Mouse (Mus musculus) heart, embryonic 10.5 days (tissue): ENCODE results near the gene Ppib. TPM values are rescaled to one million over a fixed set of nuclear protein-coding genes. Genes with fewer than 3 reads are reported as not detected.

Source experiments
- DNase-seq: peaks from one replicate; pipeline ENCODE4 v3.0.0-alpha.2; 2017; ENCODE audit warnings: low spot score
- H3K27ac ChIP-seq: fragments of 300-500 bp; sonication (generic); 2 replicates; pipeline ENCODE4 v1.5.1; 2016; ENCODE audit warnings: mild to moderate bottlenecking
- H3K27me3 ChIP-seq: fragments of 300-500 bp; sonication (generic); 2 replicates; pipeline ENCODE4 v1.6.1; 2016; ENCODE audit warnings: mild to moderate bottlenecking; ENCODE audit not compliant: poor library complexity, insufficient read depth, severe bottlenecking
- H3K36me3 ChIP-seq: fragments of 300-500 bp; sonication (generic); 2 replicates; pipeline ENCODE4 v1.6.1; 2016; ENCODE audit warnings: mild to moderate bottlenecking, moderate library complexity
- H3K4me1 ChIP-seq: fragments of 300-500 bp; sonication (generic); 2 replicates; pipeline ENCODE4 v1.6.1; 2016; ENCODE audit warnings: mild to moderate bottlenecking
- H3K4me3 ChIP-seq: fragments of 300-500 bp; sonication (generic); 2 replicates; pipeline ENCODE4 v1.5.1; 2016; ENCODE audit warnings: mild to moderate bottlenecking, moderate library complexity
- H3K9me3 ChIP-seq: fragments of 300-500 bp; sonication (generic); 2 replicates; pipeline ENCODE4 v1.6.1; 2016; ENCODE audit warnings: mild to moderate bottlenecking, moderate library complexity
- WGBS: fragments of 180-500 bp; shearing (Covaris S2); methylation state at CpG from one replicate; pipeline ENCODE4 v1.1.7; 2016; 5-methylcytosine and 5-hydroxymethylcytosine counted together
- polyA plus RNA-seq: library from polyadenylated mRNA; unstranded; fragments of >200 nt; fragmentation: Nextera tagmentation; extraction: Ambion mirVana; gene quantifications from 2 replicates; pipeline ENCODE4 v1.2.1, GENCODE M21; 2016

Gene Ppib
- polyA plus RNA-seq, 1 experiment from 2014 or later: 551 TPM

DNA sequence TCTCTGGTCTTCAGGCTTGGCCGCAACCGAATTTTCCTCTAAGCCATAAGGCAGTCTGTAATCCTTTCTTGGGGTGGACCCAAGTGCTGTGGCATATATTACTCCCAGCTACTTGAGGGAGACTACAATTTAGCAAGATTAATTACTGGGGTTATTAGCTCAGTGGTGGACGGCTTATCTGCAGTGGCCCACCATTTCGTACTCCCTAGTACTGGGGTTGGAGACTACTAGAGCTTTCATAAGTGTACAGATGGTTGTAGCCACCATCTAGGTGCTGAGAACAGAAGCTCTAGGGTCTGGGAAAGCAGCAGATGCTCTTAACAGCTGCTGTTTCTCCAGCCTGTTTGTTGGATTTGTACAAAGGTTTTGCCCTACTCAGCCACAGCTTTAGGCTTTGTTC is 964 bp downstream of the Ppib start:
- WGBS: 38% methylated on average over 4 of the region's 4 CpGs
- no peaks in the 10 kb centered on the region for H3K9me3 ChIP-seq
- H3K27ac ChIP-seq: peak overlapping the region; percentile 93
- H3K4me3 ChIP-seq: peak overlapping the region; percentile 85
- H3K36me3 ChIP-seq: peaks cover 37% of the 10 kb centered on the region
- no peak for DNase-seq
- H3K4me1 ChIP-seq: peaks cover 23% of the 10 kb centered on the region
- H3K27me3 ChIP-seq: no peaks in the 10 kb centered on the region

DNA sequence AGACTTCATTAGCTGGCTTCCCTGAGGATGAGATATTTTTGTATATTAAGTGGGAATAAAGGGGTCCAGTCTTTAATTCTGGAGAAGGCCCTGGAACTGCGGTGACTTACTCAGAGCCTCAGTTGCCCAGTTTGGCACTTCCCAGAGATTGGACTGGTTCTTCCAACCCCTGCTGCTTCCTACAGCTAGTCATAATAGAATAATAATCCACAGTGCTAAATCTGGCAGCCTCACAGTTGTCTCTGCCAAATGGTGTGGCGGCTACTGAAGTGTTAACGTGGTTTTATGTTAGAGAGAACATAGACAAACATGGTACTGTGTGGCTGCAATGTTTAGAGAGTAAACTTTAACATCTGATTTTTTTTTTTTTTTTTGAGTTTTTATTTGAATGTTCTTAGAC is 1.6 kb downstream of the Ppib start:
- H3K27me3 ChIP-seq: peaks cover 3% of the 10 kb centered on the region; the same call in 1 of the 2 replicates
- H3K36me3 ChIP-seq: peaks cover 44% of the 10 kb centered on the region
- H3K4me1 ChIP-seq: peaks cover 23% of the 10 kb centered on the region
- no peak for DNase-seq
- WGBS: 100% methylated on average over 3 of the region's 3 CpGs
- no peaks in the 10 kb centered on the region for H3K9me3 ChIP-seq
- peak overlapping the region; percentile 85 for H3K4me3 ChIP-seq
- peak overlapping the region; percentile 93 for H3K27ac ChIP-seq

DNA sequence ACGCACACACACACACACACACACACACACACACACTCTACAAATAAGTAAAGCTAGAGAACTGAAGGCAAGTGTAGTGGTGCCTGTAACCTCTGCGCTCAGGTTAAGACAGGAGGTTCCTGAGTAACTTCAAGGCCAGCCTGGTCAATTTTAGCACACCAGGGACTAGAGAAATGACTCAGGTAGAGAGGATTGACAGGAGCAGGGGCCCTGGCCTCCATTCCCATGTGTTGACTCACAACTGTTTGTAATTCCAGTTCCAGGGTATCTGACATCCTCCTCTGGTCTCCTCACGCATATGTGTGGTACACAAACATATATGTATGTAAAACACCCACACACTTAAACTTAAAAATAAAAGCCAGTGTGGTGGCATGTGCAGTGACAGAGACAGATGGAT is 3.4 kb downstream of the Ppib start:
- Histone ChIP-seq H3K4me1 (peaks cover 34% of the 10 kb centered on the region), H3K36me3 (peaks cover 54% of the 10 kb centered on the region), H3K27me3 (peaks cover 21% of the 10 kb centered on the region), H3K9me3 (no peaks in the 10 kb centered on the region), H3K4me3 (no peak overlapping the region), H3K27ac (no peak overlapping the region)
- DNase-seq: no peak
- 95% methylated on average over 3 of the region's 3 CpGs for WGBS

DNA sequence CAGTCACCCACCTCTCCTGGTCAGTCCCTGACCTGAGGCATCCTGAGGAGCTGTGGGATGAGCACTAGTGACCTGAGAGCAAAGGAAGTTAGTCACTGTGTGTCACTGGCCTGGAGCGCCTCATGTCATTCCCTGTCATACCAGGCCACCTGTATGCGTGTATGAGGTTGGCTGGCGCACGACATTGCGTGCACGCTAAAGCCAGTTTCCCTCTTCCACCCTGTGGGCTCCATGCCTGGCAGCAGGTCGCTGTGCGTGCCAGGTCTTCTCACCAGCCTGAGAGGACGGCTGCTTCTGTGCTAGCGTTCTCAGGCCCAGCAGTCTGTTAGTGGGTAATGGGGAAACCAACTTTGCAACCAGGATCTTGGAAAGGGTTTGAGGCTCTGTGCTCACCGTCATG is 4.3 kb downstream of the Ppib start:
- WGBS: 96% methylated on average over 11 of the region's 11 CpGs
- peaks cover 54% of the 10 kb centered on the region for H3K36me3 ChIP-seq
- no peaks in the 10 kb centered on the region for H3K9me3 ChIP-seq
- H3K27me3 ChIP-seq: peaks cover 30% of the 10 kb centered on the region
- no peak overlapping the region for H3K27ac ChIP-seq
- no peak overlapping the region for H3K4me3 ChIP-seq
- peaks cover 36% of the 10 kb centered on the region for H3K4me1 ChIP-seq
- no peak for DNase-seq

GRCm38 (mm10) chr9:66066791-66067190 is 6.8 kb downstream of the Ppib start:
- Histone ChIP-seq H3K27ac (no peak overlapping the region), H3K4me3 (no peak overlapping the region), H3K27me3 (peaks cover 43% of the 10 kb centered on the region), H3K36me3 (peaks cover 54% of the 10 kb centered on the region), H3K9me3 (no peaks in the 10 kb centered on the region), H3K4me1 (peaks cover 30% of the 10 kb centered on the region)
- no peak for DNase-seq
- 80% methylated on average over 3 of the region's 3 CpGs for WGBS

DNA sequence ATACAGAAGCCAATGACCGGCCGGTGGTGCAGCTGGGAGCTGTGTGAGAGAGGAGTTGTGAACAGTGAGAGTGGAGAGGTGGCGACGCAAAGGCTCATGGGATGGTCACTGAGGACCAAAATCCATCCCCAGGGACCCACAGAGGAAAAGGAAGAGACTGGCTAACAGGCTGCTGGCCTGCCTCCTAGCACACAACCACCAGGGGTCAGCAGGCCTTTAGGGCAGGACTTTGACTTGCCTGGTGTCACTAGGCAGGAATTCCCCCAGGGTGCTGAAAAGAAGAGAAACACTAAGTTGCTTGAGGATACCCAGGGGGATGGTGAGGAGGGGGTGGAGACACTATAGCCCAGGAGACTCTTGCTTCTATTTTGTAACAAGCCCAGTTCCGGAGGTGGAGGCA is 7.5 kb downstream of the Ppib start:
- Histone ChIP-seq H3K27me3 (peaks cover 43% of the 10 kb centered on the region), H3K4me1 (peaks cover 28% of the 10 kb centered on the region), H3K4me3 (no peak overlapping the region), H3K9me3 (no peaks in the 10 kb centered on the region), H3K27ac (no peak overlapping the region), H3K36me3 (peaks cover 48% of the 10 kb centered on the region)
- DNase-seq: peak; percentile 84
- 18% methylated on average over 5 of the region's 5 CpGs for WGBS

- no peak for DNase-seq
- Histone ChIP-seq H3K9me3 (no peaks in the 10 kb centered on the region), H3K4me1 (peaks cover 23% of the 10 kb centered on the region), H3K27ac (no peak overlapping the region), H3K27me3 (peaks cover 43% of the 10 kb centered on the region), H3K36me3 (peaks cover 43% of the 10 kb centered on the region), H3K4me3 (no peak overlapping the region)
- WGBS: 53% methylated on average over 4 of the region's 4 CpGs
Observed at GRCm38 (mm10) chr9:66068056-66068455, 8.0 kb downstream of the Ppib start.

DNA sequence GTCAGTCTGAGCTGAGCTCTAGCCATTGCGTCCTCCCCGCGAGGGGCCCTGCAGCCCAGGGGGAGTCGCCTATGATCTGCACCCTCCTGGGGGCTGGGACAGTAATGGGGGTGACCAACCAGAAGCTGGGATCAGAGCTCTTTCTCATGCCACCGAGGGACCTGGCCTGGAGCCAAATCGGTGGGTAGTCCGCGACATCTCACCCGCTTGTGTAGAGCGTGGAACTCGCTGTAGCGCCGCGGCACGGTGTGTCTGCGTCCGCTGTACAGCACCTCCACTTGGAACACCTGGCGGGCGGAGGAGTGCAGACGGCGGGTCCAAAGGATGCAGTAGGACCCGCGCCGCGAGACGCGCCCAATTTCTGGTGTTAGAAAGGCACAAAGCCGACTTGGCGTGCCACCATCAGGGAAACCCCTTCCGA is 9.0 kb downstream of the Ppib start:
- Histone ChIP-seq H3K4me1 (peaks cover 23% of the 10 kb centered on the region), H3K9me3 (no peaks in the 10 kb centered on the region), H3K4me3 (peak overlapping the region; percentile 65), H3K27ac (peak overlapping the region; percentile 72), H3K36me3 (peaks cover 34% of the 10 kb centered on the region), H3K27me3 (peaks cover 43% of the 10 kb centered on the region)
- 1% methylated on average over 30 of the region's 30 CpGs for WGBS
- DNase-seq: no peak

- H3K4me3 ChIP-seq: peak within 1 kb of the TSS; percentile 65
- peaks cover 23% of the 10 kb centered on the region for H3K4me1 ChIP-seq
- H3K9me3 ChIP-seq: 0 out of 2 replicates have a peak, but pooled peaks cover 3% of the 10 kb centered on the region
- under 1% methylated on average over 22 of the region's 22 CpGs for WGBS
- peaks cover 28% of the 10 kb centered on the region for H3K36me3 ChIP-seq
- DNase-seq: peak; percentile 96
- H3K27ac ChIP-seq: peak within 1 kb of the TSS; percentile 72
- peaks cover 43% of the 10 kb centered on the region for H3K27me3 ChIP-seq
Observed at GRCm38 (mm10) chr9:66069583-66069982, 9.6 kb downstream of the Ppib start, which contains the start of gene Snx22. Snx22 (minus strand) TSS chr9:66069719.

DNA sequence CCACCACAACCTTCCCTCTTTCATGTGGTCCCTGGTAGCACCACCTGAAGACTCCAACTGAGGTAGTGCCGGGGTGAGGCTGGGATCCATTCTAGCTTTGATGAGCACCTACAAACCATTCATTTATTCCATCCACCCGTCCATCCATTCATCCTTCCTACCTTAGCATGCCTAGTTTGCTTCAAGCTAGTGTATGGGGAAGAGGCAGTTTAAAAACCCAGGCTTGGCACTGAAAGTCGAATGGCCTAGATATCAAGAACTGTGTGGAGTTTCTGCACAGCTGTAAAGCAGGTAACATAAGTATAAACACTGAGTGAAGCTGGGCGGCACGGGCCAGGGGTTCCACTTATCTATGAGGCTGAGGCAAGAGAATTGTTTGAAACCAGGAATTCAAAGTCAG is 10.1 kb downstream of the Ppib start:
- WGBS: 80% methylated on average over 5 of the region's 5 CpGs
- peaks cover 23% of the 10 kb centered on the region for H3K4me1 ChIP-seq
- H3K27ac ChIP-seq: peak overlapping the region; percentile 72; the same call in 1 of the 2 replicates
- peak overlapping the region; percentile 65; the same call in 1 of the 2 replicates for H3K4me3 ChIP-seq
- peaks cover 25% of the 10 kb centered on the region for H3K36me3 ChIP-seq
- no peak for DNase-seq
- H3K27me3 ChIP-seq: peaks cover 43% of the 10 kb centered on the region
- 0 out of 2 replicates have a peak, but pooled peaks cover 3% of the 10 kb centered on the region for H3K9me3 ChIP-seq

DNA sequence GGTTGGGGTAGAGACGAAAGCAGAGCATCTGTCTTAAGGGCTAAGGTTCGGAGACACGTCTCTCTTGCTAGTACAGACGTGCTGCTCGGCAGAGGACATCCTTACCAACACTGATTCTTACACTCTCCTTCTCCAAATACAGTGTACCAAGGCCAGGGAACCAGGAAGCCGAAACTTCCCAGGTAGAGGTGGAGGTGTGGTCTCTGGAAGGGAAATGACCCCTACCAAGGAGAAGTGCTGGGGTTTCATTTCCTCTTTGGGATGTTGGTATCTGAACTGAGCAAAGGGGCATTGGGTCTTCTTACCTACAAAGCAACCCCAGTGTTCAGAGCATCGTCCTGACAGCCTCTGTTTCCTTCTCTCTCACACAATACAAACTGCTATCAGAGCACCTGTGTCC is 12.7 kb downstream of the Ppib start:
- Histone ChIP-seq H3K27me3 (peaks cover 29% of the 10 kb centered on the region), H3K36me3 (no peaks in the 10 kb centered on the region), H3K9me3 (0 out of 2 replicates have a peak, but pooled peaks cover 3% of the 10 kb centered on the region), H3K4me3 (no peak overlapping the region), H3K27ac (no peak overlapping the region), H3K4me1 (peaks cover 14% of the 10 kb centered on the region)
- 87% methylated on average over 7 of the region's 7 CpGs for WGBS
- DNase-seq: no peak

DNA sequence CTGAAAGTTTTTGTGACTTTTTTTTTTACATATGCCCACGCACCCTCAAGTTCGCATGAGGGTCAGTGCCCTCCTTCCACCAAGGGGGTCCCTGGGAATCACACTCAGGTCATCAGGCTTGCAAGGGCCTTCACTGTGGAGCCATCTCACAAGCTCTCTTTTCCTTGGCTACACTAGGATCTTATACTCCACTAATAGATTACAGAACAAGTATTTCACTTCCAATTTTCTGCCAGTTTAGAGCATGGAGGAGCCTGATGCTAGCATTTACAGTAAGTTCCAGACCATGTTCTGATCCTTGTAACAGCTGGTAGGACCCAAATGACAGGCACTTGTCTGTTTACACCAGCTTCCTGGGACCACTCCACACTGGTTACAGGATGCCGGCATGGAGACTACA is 18.1 kb downstream of the Ppib start:
- 0 out of 2 replicates have a peak, but pooled peaks cover 3% of the 10 kb centered on the region for H3K9me3 ChIP-seq
- H3K4me1 ChIP-seq: peaks cover 8% of the 10 kb centered on the region
- WGBS: 64% methylated on average over 3 of the region's 3 CpGs
- H3K36me3 ChIP-seq: no peaks in the 10 kb centered on the region
- peak overlapping the region; percentile 77 for H3K27ac ChIP-seq
- no peaks in the 10 kb centered on the region for H3K27me3 ChIP-seq
- H3K4me3 ChIP-seq: peak overlapping the region; percentile 44
- no peak for DNase-seq

- Histone ChIP-seq H3K9me3 (0 out of 2 replicates have a peak, but pooled peaks cover 3% of the 10 kb centered on the region), H3K4me1 (peaks cover 8% of the 10 kb centered on the region), H3K4me3 (peak overlapping the region; percentile 44), H3K36me3 (no peaks in the 10 kb centered on the region), H3K27me3 (no peaks in the 10 kb centered on the region), H3K27ac (peak overlapping the region; percentile 77)
- DNase-seq: no peak
- whole genome bisulfite sequencing: 5% methylated on average over 14 of the region's 14 CpGs
Observed at GRCm38 (mm10) chr9:66078493-66078892, 18.5 kb downstream of the Ppib start.
